Mouse (Mus musculus): Measurements from ENCODE around the gene Krtap14.

GRCm38 (mm10) chr16:88823736-88824135 lies 2.2 kb downstream of the Krtap14 start:
- TF ChIP-seq CTCF (IDR thresholded peaks at IDR 0.05; ENCODE audit: extremely low read depth, insufficient read length, insufficient replicate concordance, low read depth, low read length) (no peak), POLR2A (IDR thresholded peaks at IDR 0.05; ENCODE audit: low read depth, low read length) (no peak)
